Mouse (Mus musculus) cerebellum, postnatal 14 days (tissue): ENCODE measurements around the gene Ttc22.

ENCODE experiments used
- DNase-seq, 2 experiments: peaks; one replicate each; pipeline ENCODE4 v3.0.0; 2021; ENCODE audit warnings: mixed read lengths in 2 of 2

Gene Ttc22

DNA sequence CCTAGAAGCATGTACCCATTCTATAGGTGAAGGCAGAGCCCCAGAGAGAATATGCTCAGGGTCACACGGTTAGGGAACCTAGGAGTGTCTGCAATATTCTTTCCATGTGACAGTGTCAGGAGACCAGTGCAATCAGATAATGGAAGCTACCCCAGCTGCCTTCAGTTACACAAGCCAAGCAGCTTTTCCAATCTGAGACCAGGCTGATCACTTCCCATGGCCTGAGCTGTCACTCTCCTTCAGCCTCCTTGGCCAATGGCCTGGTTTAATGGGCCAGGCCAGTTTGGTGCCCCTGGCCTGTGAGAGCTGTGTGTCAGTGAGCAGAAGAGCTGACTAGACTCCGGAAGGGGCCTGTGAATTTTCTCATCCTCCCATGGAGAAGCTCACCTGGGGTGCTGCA is 43.0 kb downstream of the Ttc22 start:
- no peak for DNase-seq

- no peak for DNase-seq
Observed at GRCm38 (mm10) chr4:106665673-106666072, 43.4 kb downstream of the Ttc22 start.

DNA sequence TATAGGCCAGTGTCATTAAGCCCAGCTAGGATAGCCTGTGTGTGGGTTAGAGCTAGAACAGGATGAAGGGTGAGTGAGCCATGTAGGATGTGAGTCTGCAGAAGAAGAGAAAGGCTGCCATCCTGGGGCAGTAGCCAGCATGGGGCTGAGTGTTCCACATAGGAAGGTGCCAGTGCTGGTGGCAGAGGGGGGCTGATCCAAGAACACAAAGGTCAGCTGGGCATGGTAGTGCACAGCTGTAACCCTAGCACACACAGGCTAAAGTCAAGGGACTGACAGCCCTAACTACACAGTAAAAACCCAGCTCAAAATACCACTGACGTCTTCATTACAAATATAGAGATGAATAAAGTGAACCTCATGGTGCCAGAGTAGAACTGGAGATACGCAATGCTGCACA is 44.3 kb downstream of the Ttc22 start:
- DNase-seq = no peak

- no peak for DNase-seq
Observed at GRCm38 (mm10) chr4:106676749-106677148, 54.5 kb downstream of the Ttc22 start.

DNA sequence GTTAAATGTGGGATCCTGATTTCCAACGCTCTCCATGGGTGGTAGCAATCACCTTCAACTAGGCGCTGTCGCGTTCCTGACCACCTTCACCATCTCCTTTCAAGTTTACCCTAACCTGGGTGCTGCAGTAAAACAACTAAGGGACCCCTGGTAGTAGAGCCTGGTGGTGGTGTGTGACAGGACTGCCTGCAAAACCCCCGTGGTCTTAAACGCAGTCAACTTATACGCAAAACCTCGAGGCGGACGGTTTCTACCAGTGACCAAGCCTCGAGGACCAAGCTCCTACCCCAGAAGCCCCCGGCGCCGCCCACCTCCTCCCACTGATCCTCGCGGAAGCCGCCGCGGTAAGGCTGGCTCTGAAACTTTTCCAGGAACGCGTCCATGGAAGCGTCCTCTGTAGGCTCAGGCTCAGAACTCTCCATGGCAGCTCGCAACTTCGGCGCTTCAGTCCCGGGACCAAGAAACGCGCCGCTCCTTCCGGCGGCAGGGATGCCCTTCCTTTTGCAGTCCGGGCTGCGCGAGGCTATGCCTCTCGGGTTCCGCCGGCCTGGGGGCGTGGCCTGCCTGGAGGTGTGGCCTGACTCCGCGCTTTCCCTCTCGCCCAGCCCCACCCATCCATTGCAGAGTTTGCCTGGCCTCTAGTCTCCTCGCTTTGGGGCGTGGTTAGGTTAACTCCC is 56.3 kb downstream of the Ttc22 start, which contains the start of gene Ttc4:
Ttc4 (minus strand) TSS at position 503 of the 677 bp plus-strand sequence.
- DNase-seq = peak; percentile 91 to 94

GRCm38 (mm10) chr4:106679152-106679551 is 56.9 kb downstream of the Ttc22 start:
- DNase-seq = no peak

GRCm38 (mm10) chr4:106680955-106681354 is 58.7 kb downstream of the Ttc22 start:
- DNase-seq = no peak

DNA sequence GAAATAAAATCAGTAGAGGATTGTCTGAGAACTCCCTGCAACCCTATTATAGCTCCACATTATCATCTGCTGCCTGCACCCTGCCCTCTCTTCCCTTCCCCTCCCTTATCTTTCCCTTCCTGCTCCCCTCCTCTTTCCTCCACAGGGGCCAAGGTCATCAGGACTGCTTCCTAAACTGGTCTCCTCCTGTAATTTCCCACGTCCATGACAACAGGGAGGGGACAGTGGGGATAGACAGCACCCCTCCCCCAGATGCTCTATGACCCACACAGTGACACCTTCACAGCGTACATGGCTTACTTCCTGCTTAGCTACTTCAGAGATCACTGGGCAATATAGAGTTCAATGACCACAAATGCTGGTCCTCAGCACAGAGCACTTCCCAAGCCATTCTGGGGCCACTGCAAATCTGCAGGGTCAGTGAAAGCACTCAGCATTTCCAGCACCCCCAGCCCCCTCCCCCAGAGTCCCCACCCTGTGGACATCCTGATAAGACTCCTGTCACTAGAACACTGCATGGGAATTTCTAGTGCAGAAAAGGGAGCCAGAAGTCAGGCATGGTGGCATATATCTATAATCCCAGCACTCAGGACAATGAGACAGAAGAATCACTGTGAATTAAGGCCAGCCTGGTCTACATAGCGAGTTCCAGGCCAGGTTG is 66.5 kb downstream of the Ttc22 start:
- DNase-seq = no peak
